Mouse (Mus musculus) layer of hippocampus, adult 18-20 months (tissue): ENCODE measurements at regions not wholly inside any gene's neighbourhood (a gene's known extent, or its start where the extent isn't known, plus 50 kb on each side); places are given as distances from the start of the nearest gene placed in this dataset.

Experiments used
- DNase-seq, 2 experiments: peaks; one replicate each; pipeline ENCODE4 v3.0.0; 2022; ENCODE audit warnings: low spot score in 2 of 2

- DNase-seq, result peak; percentile 32 to 78
Measured at GRCm38 (mm10) chr8:100942680-100943427, 1526.6 kb upstream of the Cdh8 start.

- DNase-seq, result no peak
Measured at GRCm38 (mm10) chr8:100939533-100939932, 1523.3 kb upstream of the Cdh8 start.

- no peak for DNase-seq
Measured at GRCm38 (mm10) chr8:100890307-100890706, 1474.0 kb upstream of the Cdh8 start.

- DNase-seq, result peak; percentile 7 to 45
Measured at GRCm38 (mm10) chr8:100865624-100866023, 1449.4 kb upstream of the Cdh8 start.

- DNase-seq, result peak; percentile 16 to 75
Measured at GRCm38 (mm10) chr8:100850822-100851437, 1434.7 kb upstream of the Cdh8 start.
